In the genomic region with DNA sequence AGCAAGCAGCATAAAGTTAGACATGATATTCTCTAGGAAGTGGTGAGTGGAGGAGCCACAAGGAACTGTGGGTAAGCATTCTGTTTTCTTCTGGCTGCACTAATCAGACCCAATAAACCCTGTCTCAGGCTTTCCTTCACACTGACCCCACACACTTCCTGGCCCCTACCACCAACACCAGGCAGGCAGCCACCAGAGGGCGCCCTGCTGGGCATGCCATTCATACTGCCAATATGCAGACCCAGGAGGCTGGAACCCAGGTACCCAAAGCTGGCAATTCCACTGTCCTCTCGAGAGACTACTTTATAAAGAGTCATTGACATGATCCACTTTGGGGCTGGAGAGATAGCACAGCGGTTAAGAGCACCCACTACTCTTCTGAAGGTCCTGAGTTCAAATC, we compare ENCODE assay signal across 10 mouse cellular contexts. TPM values are rescaled to one million over a fixed set of nuclear protein-coding genes. Genes with fewer than 3 reads are reported as not detected.
DNase-seq lines count a peak whose midpoint lies in the region; ATAC-seq and TF ChIP-seq lines count a peak whose summit lies in the region.
"Had no signal": no experiment of that assay in that cellular context is flagged by ENCODE, and none has a peak within 500 bp of the region (broad histone marks: within the 10 kb centered on the region; RNA-seq: fewer than 3 reads in every experiment).

No protein-coding gene starts in this region.

- no peaks in the 10 kb centered on the region for H3K9me3 ChIP-seq in kidney, embryonic 15.5 days (replicated peaks)
- H3K9me3 ChIP-seq in MEL (replicated peaks; ENCODE audit: insufficient read depth, low read length): no peaks in the 10 kb centered on the region
- H3K9me3 ChIP-seq in embryonic facial prominence, embryonic 10.5 days: no peaks in the 10 kb centered on the region
- no peaks in the 10 kb centered on the region for H3K9me3 ChIP-seq in stomach, postnatal 0 days (ENCODE audit: control insufficient read depth, low read length)
- H3K9me3 ChIP-seq: liver, embryonic 13.5 days had no signal

- peak; percentile 54 to 81 (median 60) for TF ChIP-seq CTCF in MEL (IDR thresholded peaks at IDR 0.05 in 2 of 3, conservative IDR thresholded peaks at IDR 0.05 in 1 of 3; ENCODE audit: control insufficient read depth in 1 of 3, insufficient read depth in 1 of 3, low read depth in 2 of 3, low read length in 3 of 3, poor library complexity in 1 of 3, severe bottlenecking in 1 of 3)
- peak; percentile 52 for TF ChIP-seq CTCF in lung, adult 2 months (IDR thresholded peaks at IDR 0.05; ENCODE audit: insufficient read depth, low read length)
- peak; percentile 71 for TF ChIP-seq CTCF in stomach, postnatal 0 days (IDR thresholded peaks at IDR 0.05; ENCODE audit: low read depth)

- no peak for TF ChIP-seq RAD21 in MEL (IDR thresholded peaks at IDR 0.05; ENCODE audit: low read depth, low read length)

- no peak overlapping the region for H3K9ac ChIP-seq in kidney, embryonic 15.5 days
- no peak overlapping the region for H3K9ac ChIP-seq in MEL (ENCODE audit: control insufficient read depth, low read depth, low read length, poor library complexity, severe bottlenecking)
- no peak overlapping the region for H3K9ac ChIP-seq in stomach, postnatal 0 days (ENCODE audit: low read length)
- H3K9ac ChIP-seq: liver, embryonic 13.5 days had no signal

- no peaks in the 10 kb centered on the region for H3K27me3 ChIP-seq in kidney, embryonic 15.5 days
- no peaks in the 10 kb centered on the region for H3K27me3 ChIP-seq in MEL (ENCODE audit: control insufficient read depth in 1 of 2, insufficient read depth in 2 of 2, low read length in 2 of 2)
- H3K27me3 ChIP-seq in embryonic facial prominence, embryonic 10.5 days (replicated peaks; ENCODE audit: low read depth, poor library complexity, severe bottlenecking): no peaks in the 10 kb centered on the region
- no peaks in the 10 kb centered on the region for H3K27me3 ChIP-seq in stomach, postnatal 0 days (ENCODE audit: control insufficient read depth, insufficient read depth, low read length)
- H3K27me3 ChIP-seq: liver, embryonic 13.5 days had no signal

- H3K36me3 ChIP-seq in kidney, embryonic 15.5 days: peaks cover 78% of the 10 kb centered on the region
- H3K36me3 ChIP-seq in MEL (ENCODE audit: control insufficient read depth in 1 of 2, insufficient read depth in 2 of 2, low read length in 2 of 2): no peaks in the 10 kb centered on the region
- peaks cover 82% of the 10 kb centered on the region for H3K36me3 ChIP-seq in embryonic facial prominence, embryonic 10.5 days (replicated peaks)
- H3K36me3 ChIP-seq in stomach, postnatal 0 days (ENCODE audit: control insufficient read depth, insufficient read depth, low read length): peaks cover 6% of the 10 kb centered on the region; the same call in 1 of the 2 replicates

- ATAC-seq in kidney, embryonic 15.5 days (replicated peaks; ENCODE audit: low FRiP score): no peak
- no peak for ATAC-seq in stomach, postnatal 0 days (ENCODE audit: low FRiP score, low TSS enrichment)

- no peak overlapping the region for H3K4me2 ChIP-seq in kidney, embryonic 15.5 days
- no peak overlapping the region for H3K4me2 ChIP-seq in stomach, postnatal 0 days (replicated peaks; ENCODE audit: low read depth)
- H3K4me2 ChIP-seq: liver, embryonic 13.5 days had no signal

- TF ChIP-seq POLR2A in MEL (IDR thresholded peaks at IDR 0.05; ENCODE audit: control insufficient read depth in 1 of 2, insufficient read depth in 1 of 2, low read depth in 1 of 2, low read length in 2 of 2, poor library complexity in 1 of 2): no peak
- TF ChIP-seq POLR2A in lung, adult 2 months (IDR thresholded peaks at IDR 0.05; ENCODE audit: borderline replicate concordance, extremely low read depth, low read depth, low read length): no peak

- no peak overlapping the region for H3K27ac ChIP-seq in kidney, embryonic 15.5 days
- H3K27ac ChIP-seq in MEL (ENCODE audit: control insufficient read depth, low read depth, low read length): no peak overlapping the region
- no peak overlapping the region for H3K27ac ChIP-seq in embryonic facial prominence, embryonic 10.5 days (replicated peaks)
- no peak overlapping the region for H3K27ac ChIP-seq in stomach, postnatal 0 days (replicated peaks)
- H3K27ac ChIP-seq: liver, embryonic 13.5 days had no signal

- 57% methylated on average over 3 of the region's 3 CpGs for WGBS in kidney, embryonic 15.5 days
- WGBS in embryonic facial prominence, embryonic 10.5 days: 56% methylated on average over 3 of the region's 3 CpGs
- 57% methylated on average over 3 of the region's 3 CpGs for WGBS in lung, adult 2 months
- 61% methylated on average over 3 of the region's 3 CpGs for WGBS in stomach, postnatal 0 days

- no peak for TF ChIP-seq EP300 in MEL (IDR thresholded peaks at IDR 0.05; ENCODE audit: low read depth in 1 of 2, low read length in 2 of 2)
- TF ChIP-seq EP300 in stomach, postnatal 0 days (optimal IDR thresholded peaks at IDR 0.05): no peak

- no peaks in the 10 kb centered on the region for H3K79me2 ChIP-seq in MEL (ENCODE audit: control insufficient read depth, insufficient read depth, low read length, poor library complexity)

- peak; percentile 18 for DNase-seq in kidney, adult 11 months
- DNase-seq in CD8-positive naive resting alpha-beta T cell, adult 2 months (ENCODE audit: low read depth in 2 of 2, low spot score in 2 of 2): peak; percentile 52 to 53
- DNase-seq in MEL (ENCODE audit: low read depth, low spot score): peak; percentile 28
- DNase-seq in embryonic facial prominence, embryonic 10.5 days (ENCODE audit: low spot score): peak; percentile 48
- DNase-seq in lung, adult 2 months: peak; percentile 52
- peak; percentile 42 for DNase-seq in stomach, postnatal 0 days (ENCODE audit: low spot score)
- no peak for DNase-seq in layer of hippocampus, postnatal 36 days
- DNase-seq: liver, embryonic 13.5 days had no signal

- H3K4me1 ChIP-seq in kidney, embryonic 15.5 days: no peaks in the 10 kb centered on the region
- H3K4me1 ChIP-seq in MEL (ENCODE audit: control insufficient read depth in 1 of 2, insufficient read depth in 2 of 2, low read length in 2 of 2): no peaks in the 10 kb centered on the region
- H3K4me1 ChIP-seq in embryonic facial prominence, embryonic 10.5 days: no peaks in the 10 kb centered on the region
- no peaks in the 10 kb centered on the region for H3K4me1 ChIP-seq in lung, adult 2 months (ENCODE audit: control insufficient read depth, insufficient read depth, low read length)
- H3K4me1 ChIP-seq in stomach, postnatal 0 days (replicated peaks; ENCODE audit: control insufficient read depth, insufficient read depth): no peaks in the 10 kb centered on the region

- no peak overlapping the region for H3K4me3 ChIP-seq in kidney, embryonic 15.5 days (replicated peaks)
- no peak overlapping the region for H3K4me3 ChIP-seq in MEL (ENCODE audit: control insufficient read depth in 1 of 2, insufficient read depth in 1 of 2, low read depth in 2 of 2, low read length in 2 of 2)
- H3K4me3 ChIP-seq in embryonic facial prominence, embryonic 10.5 days: no peak overlapping the region
- H3K4me3 ChIP-seq in lung, adult 2 months (replicated peaks; ENCODE audit: extremely low read depth, low read depth, low read length): no peak overlapping the region
- no peak overlapping the region for H3K4me3 ChIP-seq in stomach, postnatal 0 days (ENCODE audit: low read depth, low read length)
- H3K4me3 ChIP-seq: erythroblast, embryonic 14.5 days; liver, embryonic 13.5 days had no signal

TF ChIP-seq in MEL, 35 proteins besides CTCF, POLR2A, EP300 and RAD21:
- TF ChIP-seq SMC3 (IDR thresholded peaks at IDR 0.05; ENCODE audit: low read depth, low read length): peak; percentile 43
- TF ChIP-seq MAZ (IDR thresholded peaks at IDR 0.05; ENCODE audit: low read depth, low read length): no peak

RNA-seq across cellular contexts. Expression of gene Tarbp1, which starts 14.6 kb away (rescaled TPM):
- 3.6 and 3.7 TPM in 2 replicates for polyA plus RNA-seq in kidney, embryonic 15.5 days (2015; fragmentation: Nextera tagmentation; extraction: Ambion mirVana)
- total RNA-seq in MEL (2012; rRNA removed): 5.4 and 6.0 TPM in 2 replicates
- 1 to 10 TPM in 1 of 2 experiments, not detected in 1; 8.4 TPM for polyA plus RNA-seq in MEL (2012; ENCODE audit: insufficient read depth in 1 of 2, insufficient read length in 2 of 2, low read depth in 1 of 2, low replicate concordance in 2 of 2, missing spikeins in 1 of 2)
- 2.7 and 2.8 TPM in 2 replicates for polyA plus RNA-seq in embryonic facial prominence, embryonic 10.5 days (2016; fragmentation: Nextera tagmentation; extraction: Ambion mirVana)
- polyA plus RNA-seq in lung, adult 2 months (2012; rRNA removed): 4.4 TPM in 2 replicates
- 1.1 and 1.2 TPM in 2 replicates for polyA plus RNA-seq in stomach, postnatal 0 days (2015; fragmentation: Nextera tagmentation; extraction: Ambion mirVana)
- total RNA-seq in layer of hippocampus, postnatal 36 days (2021): 1 to 10 TPM; 4.4 to 4.6 TPM

RNA-seq across cellular contexts. Expression of gene Coa6, which starts 38.0 kb away (rescaled TPM):
- polyA plus RNA-seq in kidney, embryonic 15.5 days (2015; fragmentation: Nextera tagmentation; extraction: Ambion mirVana): 53.7 and 59.3 TPM in 2 replicates
- 39.3 and 42.6 TPM in 2 replicates for total RNA-seq in MEL (2012; rRNA removed)
- polyA plus RNA-seq in MEL (2012; ENCODE audit: insufficient read depth in 1 of 2, insufficient read length in 2 of 2, low read depth in 1 of 2, low replicate concordance in 2 of 2, missing spikeins in 1 of 2): 10 to 100 TPM in 1 of 2 experiments, not detected in 1; 31.1 TPM
- polyA plus RNA-seq in embryonic facial prominence, embryonic 10.5 days (2016; fragmentation: Nextera tagmentation; extraction: Ambion mirVana): 43.8 and 46.8 TPM in 2 replicates
- 31.2 and 48.4 TPM in 2 replicates for polyA plus RNA-seq in lung, adult 2 months (2012; rRNA removed)
- polyA plus RNA-seq in stomach, postnatal 0 days (2015; fragmentation: Nextera tagmentation; extraction: Ambion mirVana): 55.6 and 58.7 TPM in 2 replicates
- total RNA-seq in layer of hippocampus, postnatal 36 days (2021): 10 to 100 TPM; 25.5 to 29.8 TPM

Comparison
In these comparisons a context has a peak if more than half of its experiments do, and no peak if none do; other contexts are left out.
1. DNase-seq: peak in kidney, adult 11 months (single experiment), CD8-positive naive resting alpha-beta T cell, adult 2 months (2 of 2), MEL (single experiment), embryonic facial prominence, embryonic 10.5 days (single experiment), lung, adult 2 months (single experiment) and stomach, postnatal 0 days (single experiment); none in layer of hippocampus, postnatal 36 days (0 of 2).
2. Peak in every context shown above with its lines, with median percentiles within 50 percentile points of each other: CTCF ChIP-seq.